Mouse (Mus musculus) CD4-positive helper T cell, adult 2 months (primary cell): Measurements from ENCODE around the gene Dnah3.

Experiments
- DNase-seq: peaks from one replicate; pipeline ENCODE4 v3.0.0-alpha.2; 2012; ENCODE audit warnings: low read depth, missing footprints, low spot score

Gene Dnah3

DNA sequence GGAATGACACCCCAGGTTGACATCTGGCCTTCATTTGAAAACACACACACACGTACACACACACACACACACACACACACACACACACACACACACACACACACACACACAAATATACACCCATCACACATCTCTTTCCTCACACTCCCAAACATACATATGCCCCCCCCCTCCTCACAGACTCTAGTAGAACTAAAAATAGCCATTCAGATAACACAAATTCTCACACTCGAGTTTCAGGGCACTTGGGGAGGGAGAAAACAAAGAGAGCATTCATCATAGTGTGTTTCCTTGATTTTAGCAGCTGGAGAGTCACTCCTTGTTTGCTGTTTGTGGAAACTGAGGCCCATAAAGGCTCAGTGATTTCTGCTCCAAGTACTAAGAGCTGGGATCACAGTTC lies 41.1 kb downstream of the Dnah3 start:
- DNase-seq: no peak

DNA sequence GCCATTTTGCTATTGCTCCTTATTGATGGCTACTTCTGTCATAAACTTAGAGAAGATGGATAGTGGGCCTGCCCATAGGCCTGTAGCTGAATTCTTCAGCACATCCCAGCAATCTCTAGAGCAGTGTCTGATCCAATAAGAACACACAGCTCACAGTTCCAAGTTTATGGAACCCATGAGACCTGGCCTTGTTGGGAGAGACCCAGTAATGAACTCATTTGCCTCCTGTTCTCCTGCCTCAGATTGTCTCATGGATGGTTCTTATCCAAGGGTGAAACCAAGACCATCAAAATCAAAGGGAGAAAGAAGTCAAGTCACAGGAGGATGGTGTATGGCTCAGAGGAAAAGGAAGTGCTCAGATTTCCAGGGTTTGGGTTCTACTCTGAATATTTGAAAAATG lies 44.6 kb downstream of the Dnah3 start:
- no peak for DNase-seq

DNA sequence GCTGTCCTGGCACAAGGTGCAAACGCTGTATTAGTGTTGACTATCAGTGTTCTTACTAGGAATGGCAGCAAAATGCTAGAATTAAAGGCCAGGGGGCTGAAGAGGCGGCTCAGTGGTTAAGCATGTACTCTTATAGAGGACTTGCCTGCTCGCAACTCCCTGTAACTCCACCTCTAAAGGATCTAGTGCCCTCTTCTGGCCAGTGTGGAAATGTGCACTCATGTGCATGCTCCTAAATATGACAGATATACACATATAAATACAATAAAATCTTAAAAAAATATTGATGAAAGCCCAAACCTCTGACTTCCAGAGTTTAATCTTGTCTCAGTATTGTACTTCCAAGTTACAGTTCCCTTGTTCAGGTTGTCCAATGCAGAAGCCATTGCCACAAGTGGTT lies 51.1 kb downstream of the Dnah3 start:
- no peak for DNase-seq

DNA sequence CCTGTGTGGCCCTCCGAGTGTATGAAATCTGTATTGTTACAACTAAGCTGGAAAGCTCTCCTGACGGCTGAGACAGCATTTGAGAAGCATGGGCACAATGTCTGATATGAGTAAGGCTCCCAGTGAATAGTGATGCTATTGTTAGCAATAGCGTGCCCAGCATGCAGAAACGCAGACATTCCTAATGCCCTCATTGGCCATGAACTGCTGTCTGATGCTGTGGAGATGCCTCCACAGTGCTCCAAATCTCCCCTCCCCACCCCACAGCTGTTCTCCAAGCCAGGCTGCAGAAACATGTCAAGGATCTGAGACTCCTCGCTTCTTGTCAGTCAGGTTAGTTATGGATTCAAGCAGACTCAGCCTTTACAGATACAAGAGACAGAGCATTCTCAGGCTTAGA lies 58.7 kb downstream of the Dnah3 start:
- DNase-seq: no peak

DNA sequence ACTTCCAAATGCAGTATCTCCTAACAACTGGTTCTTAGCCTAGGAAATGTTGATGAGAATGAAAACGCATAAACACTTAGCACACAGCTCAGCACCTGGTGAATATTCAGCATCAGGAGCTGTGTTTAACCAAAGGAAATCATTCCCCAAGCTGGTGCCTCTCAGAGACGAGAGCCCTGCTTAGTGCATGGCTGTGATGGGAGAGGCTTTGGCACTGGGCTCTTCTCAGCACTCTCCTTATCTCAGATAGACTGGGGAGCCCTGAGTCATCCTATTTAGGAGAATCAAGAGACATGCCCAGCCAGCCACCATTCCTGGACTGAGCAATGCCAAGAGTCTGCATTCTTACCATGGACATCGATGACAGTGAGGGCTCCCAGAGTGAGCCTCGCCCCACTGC lies 60.1 kb downstream of the Dnah3 start:
- DNase-seq: no peak

DNA sequence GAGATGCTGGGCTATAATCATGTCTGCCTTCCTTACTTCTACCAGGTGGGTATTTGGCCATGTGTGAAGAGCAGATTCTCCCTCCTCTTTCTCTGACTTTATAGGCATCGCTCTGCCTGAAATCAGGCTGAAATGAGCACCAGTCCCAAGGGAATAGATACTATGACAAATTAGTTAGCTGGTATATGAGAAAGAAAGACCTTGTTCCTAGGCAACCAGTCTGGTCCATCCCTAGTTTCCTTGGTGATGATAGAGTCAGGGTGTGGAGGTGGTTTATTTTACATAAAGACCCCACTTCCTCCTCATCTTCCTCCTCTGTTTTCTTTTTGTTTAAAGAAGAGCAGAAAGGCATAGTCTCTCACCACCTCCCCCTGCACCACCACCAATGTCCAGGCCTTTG lies 60.5 kb downstream of the Dnah3 start:
- no peak for DNase-seq

DNA sequence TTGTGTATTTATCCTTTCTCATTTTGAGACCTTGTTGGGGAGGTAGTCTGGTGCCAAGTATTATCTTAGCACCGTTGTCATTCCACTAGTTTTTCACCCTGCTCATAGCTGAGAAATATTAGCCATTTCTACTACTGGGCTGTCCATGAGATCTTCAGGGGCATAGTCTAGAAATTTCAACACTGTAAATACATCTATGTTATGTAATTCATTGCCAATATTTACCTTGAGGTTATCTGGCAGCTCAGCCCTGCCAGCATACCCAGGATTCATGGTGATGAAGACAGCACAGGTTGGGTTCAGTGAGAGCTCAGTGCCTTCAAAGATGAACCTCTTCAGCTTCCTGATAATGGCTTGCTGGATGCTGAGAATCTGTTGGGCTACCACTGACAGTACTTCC lies 66.4 kb downstream of the Dnah3 start:
- DNase-seq: no peak

DNA sequence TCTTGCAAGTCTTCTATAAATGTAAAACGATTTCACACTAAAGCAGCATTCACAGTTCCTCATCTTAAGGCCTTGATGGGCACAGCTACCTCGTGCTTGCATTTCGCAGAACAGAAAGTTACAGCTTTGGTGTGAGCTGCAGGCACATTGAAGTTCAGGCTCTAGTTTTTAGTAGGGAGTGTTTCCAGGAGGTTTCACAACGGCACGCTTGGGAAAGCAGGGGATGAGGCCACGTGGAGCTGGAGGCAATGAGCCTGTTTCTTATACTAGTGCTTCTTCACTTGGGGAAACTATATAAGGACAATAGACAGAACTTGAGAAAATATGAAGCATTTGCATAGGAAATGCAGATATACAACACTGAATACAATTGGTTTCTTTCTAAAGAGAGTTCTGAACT lies 98.0 kb downstream of the Dnah3 start:
- no peak for DNase-seq

DNA sequence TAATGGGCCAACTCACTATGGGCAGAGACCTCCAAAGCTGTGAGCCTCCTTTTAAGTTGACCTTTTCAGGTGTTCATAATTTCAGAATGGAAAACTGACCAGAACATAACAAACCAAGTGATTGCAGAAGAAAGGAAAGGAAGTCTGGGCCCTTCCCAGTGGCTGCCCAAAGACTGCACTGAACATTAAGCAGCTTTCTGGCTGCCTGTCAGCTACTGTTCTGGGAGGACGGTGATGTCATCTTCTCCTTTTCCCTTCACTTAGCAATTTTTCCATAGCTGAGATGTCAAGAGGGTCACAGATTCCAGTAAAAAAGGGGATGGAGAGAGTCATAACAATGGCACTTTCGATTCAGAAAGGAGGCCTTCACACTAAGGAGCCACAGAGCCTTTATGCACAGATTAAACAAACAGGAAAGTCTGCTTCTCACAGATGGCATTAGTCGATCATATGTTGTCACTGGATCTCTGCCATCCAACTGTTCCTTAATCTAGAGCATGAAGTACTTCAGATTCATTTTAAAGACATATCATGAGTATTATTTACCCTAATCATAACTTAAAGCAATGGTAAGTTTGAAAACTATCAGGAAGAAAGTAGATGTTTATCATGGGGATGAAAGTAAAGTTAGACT lies 109.7 kb downstream of the Dnah3 start:
- no peak for DNase-seq

DNA sequence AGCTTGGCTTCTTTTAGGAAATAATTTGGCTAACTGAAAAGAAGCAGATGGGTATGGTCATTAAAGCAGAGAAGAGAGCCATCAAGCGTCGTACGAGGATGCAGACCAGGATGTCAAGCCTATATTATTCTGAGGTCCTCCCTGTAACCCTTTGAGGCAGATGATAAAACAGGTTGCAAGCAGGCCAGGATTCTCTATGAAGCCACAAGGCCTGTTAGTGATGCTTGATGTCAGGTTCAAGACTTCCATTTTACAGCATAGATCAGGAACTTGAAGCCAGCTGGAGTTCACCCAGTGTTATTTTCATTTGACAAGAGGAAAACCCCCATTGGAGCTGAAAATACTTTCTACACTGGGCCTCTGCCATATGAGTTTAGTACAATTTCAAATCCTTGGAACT lies 114.9 kb downstream of the Dnah3 start:
- no peak for DNase-seq

DNA sequence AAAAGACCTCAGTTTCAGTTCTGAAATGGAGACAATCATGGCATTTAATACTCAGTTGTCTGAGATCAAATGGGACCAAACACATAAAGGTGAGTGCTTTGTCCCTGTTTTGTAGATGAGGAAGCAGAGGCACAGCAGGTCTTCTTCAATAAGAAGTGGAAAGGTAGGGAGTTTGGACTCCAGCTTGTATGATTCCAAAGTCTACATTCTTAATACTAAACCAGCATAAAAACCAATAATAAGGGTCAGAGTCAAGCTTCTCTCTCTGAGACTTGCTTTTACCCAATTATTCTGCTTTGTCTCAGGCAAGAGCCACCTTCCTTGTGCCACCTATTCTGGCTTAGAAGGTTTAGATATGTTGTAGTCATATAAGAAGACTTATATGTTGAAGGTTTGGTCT lies 116.5 kb downstream of the Dnah3 start:
- no peak for DNase-seq

DNA sequence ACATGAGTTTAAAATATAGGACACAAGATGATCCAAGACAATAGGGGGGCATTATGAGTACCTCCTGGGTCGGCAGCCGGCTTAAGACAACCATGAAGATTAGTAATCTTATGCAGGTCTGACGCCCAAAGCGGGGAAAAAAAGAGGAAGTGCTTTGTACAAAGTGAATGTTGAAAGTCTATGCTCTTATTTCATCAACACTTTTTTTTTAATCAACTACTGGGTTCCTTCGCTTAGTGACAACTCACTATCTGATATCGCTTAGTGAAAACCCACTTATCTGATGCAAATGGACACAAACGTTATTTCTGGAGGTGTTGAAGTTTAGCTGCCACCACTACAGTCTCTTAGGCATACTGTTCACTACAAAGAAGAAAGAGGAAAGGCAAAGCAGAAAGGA lies 117.5 kb downstream of the Dnah3 start:
- DNase-seq: no peak

DNA sequence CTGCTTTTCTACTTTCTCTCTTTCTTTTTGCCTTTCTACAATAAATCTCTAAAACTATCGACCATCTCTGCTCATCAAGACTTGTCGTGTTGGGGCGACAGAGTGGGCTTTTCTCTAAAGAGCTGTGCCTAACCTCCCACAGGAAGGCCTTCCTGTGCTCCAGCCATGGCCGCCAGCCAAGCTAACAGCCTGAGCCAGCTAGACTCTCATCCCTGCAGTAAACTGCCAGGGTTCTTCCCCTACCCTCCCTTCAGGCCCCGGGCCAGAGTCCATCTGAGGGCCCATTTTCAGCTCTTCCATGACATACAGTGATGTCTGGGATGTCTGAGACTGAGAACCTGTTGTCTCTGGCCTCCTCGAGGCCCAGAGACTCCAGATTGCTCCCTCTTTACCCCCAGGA lies 118.8 kb downstream of the Dnah3 start:
- DNase-seq: no peak

DNA sequence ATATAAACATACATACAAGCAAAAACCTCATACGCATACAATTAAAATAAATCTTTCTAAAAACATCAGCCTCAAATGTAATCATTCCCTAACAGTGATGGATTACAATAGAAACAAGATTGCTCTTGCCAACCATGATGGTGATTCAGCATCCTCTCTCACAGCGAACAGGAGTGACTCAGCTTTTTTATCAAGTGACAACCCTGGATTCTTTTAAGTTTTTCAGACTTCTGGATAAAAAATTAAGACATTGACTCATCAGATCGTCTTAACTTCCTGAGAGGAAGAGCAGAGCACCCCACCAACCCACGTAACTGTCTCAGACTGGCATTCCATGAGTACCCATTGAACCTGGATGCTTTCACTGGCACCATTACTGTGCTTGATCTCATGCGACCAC lies 120.9 kb downstream of the Dnah3 start:
- DNase-seq: no peak

DNA sequence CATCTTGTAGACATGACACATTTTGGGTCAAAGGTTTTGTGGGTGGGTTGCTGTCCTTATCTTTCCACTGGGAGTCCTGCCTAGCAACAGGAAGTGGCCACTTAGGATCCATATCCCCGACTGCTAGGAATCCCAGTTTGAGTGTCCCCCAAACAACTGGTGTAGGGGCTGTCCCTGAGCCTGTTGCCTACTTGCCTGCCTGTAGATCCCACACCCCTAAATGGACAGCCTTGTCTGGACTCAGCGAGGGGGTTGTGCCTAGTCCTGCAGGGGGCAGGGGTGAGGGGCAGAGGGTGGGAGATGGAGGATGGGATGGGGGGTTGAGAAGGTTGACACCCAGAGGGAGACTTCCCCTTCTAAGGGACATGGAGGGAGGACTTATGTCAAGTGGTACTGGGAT lies 125.8 kb downstream of the Dnah3 start:
- DNase-seq: no peak

DNA sequence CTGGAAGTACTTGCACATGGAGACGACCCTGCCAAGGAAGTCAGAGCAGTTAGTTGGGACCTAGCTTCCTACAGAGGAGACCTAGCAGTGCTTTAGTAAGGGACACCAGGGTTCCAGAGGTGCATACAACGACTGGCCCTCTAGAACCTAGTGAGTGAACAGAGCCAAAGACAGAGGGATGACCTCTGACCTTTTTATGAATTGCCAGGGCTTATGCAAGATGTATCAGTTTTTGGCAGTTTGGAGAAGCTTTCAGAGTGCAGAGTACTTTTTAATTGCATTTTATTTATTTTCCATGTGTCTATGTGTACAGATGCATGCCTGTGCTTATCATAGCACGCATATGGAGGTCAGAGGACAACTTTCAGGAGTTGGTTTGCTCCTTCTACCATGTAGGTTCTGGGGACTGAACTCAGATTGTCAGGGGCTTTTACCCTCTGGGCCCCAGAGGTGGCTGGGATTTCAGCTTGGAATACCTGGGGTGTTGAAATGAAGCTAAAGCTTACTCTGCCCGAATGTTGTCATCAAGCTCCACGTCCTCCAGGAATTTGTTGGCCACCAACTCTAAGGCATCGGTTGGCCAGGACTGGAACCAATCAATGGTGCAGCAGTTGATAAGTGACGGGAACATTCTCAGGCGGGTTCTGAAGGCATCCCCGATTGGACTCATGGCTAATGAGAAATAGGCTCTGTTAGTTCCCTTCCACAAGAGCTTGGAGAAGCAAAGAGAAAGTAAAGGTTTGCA lies 129.3 kb downstream of the Dnah3 start:
- no peak for DNase-seq

DNA sequence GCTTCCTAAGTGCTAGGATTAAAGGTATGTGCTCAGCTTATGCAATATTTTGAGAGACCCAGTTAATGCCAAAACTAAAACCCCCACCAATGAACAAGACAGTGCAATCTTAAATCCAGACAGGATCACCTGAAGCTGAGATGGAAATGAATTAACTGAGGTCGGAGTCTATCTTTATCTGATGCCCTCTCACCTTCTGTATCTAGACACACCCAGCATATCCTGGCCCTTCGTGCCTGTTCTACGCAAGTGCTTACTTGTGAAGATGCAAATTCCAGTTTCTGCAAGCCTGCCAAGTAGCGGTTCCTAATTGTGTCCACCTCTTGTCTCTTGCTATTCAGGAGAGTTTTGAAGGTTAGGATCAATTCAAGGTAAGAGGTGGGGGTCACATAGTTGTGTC lies 129.9 kb downstream of the Dnah3 start:
- no peak for DNase-seq

DNA sequence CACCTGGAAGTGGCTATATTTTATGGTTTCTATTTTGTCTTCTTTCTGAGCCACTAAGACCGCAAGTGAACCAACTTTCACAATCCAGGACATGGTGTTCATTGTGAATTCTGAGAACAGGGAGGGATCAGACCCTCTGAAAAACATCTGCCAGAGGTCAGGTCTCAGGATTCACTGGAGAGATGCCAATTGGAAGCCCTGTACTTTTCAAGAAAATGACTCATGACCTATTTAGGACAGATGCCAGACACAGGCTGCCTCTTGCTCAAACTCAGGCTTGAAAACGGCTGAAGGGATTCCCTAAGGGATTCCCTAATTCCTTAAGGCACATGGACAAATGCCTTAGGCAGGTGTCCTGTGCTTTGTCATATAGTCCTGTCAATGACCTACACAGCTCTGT lies 134.0 kb downstream of the Dnah3 start:
- no peak for DNase-seq

DNA sequence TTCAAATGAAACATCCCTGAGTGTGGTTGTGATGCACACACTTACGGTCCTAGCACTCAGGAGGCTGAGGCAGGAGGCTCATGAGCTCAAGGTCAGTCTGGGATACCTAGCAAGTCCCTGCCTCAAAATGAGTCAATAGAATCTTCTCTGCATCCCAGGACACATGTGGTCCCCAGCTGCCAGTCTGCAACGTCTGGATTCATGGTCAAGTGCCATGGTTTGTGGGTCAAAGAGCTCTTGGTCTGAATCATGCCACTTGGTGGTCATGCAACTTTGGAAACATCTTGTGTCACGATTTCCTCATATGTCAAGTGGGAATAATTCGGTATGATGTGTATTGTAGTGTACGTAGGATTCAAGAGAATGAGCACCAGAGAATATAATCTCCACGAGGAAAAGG lies 134.5 kb downstream of the Dnah3 start:
- DNase-seq: no peak

DNA sequence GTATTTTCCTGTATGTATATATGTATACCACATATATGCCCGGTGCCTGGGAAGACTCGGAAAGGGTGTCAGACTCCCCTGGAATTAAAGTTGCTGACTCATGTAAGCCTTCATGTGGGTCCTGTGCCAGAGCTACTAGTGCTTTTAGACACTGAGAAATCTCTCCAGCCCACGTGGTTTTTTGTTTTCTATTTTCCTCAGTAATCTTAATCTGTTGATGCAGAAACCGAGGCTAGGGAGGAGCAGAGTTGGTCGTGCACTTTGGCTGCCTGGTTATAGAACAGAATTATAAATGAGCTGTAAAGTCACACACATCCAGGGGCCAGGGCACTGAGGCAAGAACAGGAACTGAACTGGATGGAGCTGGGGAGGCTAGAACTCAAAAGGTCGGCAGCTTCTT lies 135.1 kb downstream of the Dnah3 start:
- no peak for DNase-seq

DNA sequence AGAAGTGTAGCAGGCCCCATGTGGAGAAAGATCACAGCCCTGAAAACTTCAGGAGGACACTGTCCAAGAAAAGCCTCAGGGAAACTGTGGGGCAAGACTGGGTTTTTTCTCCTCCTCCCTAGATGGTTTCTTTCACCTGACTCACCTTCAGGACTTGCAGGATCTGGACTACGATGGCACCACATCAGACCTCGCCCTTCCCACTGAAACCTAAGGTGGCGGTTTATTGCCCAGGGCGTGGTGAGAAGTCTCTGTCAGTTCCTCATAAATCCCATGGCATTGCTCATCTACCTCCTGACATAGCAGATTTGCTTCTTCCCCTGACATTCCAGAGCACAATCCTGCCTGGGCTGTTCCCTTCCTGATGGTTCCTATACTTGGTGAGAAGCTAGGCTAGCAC lies 135.6 kb downstream of the Dnah3 start:
- no peak for DNase-seq

DNA sequence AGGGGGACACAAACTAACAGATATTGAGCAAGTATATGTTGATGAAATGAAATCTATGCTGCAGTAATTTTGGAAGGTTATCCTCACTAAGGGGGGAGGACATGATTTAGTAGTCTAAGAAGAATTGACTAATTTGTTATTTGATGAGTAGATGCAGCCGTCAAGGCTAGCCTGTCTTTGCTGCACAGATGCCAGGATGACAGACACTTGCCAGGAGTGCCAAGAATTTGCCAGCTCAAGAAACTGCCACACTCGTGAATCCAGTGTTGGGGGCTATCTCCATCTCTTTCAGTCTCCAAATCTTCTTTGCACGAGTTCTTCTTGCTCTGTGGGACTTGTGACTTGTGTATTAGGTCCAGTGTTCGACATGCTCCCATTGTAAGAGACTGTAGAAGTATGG lies 136.0 kb downstream of the Dnah3 start:
- no peak for DNase-seq

DNA sequence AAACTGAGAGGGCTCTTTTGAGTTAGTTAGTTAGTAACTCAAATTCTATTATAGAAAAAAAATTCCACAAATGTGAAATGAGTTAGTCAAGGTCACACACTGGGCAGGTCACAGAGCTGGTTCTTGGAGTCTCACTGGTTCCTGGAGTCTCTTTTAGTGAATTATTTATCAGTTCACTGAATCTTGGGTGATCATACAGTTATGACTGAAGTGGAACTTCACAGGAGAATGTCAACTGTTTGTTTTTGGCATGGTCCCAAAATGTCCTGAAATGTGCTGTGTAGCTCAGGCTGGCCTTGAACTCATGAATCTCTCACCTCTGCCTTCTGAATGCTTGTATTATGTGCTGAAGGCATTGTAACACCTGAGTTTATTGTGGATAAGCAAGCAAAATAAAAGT lies 137.7 kb downstream of the Dnah3 start:
- no peak for DNase-seq

DNA sequence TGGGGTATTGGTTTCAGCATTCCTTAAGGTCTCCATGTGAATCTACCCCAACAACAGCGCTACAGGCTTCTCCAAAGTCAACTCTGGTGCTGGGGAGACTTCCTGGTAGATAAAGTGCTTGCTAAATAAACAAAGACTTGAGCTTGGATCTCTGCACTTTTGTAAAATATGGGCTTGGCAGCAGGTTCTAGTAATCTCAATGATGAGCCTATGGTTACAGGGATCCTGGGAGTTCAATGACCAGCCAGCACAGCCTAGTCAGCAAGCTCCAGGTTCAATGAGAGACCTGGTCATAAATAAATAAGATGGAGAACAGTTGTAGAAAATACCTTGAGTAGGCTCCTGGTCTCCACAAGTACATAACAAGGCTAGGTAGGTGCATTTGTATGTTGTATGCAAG lies 141.0 kb downstream of the Dnah3 start:
- no peak for DNase-seq
